Mouse (Mus musculus) neural tube, embryonic 15.5 days (tissue): ENCODE measurements around the gene Dntt. TPM values are rescaled to one million over a fixed set of nuclear protein-coding genes. Genes with fewer than 3 reads are reported as not detected.

ENCODE experiments used
- ATAC-seq: fragments of 200-750 bp; cut with Nextera tagmentation; 2 replicates; pipeline ENCODE4 v1.8.0; 2017; ENCODE audit warnings: mild to moderate bottlenecking, moderate TSS enrichment, moderate library complexity; ENCODE audit not compliant: low FRiP score
- H3K27ac ChIP-seq: fragments of 300-500 bp; sonication (generic); replicated peaks from 2 replicates; pipeline ENCODE4 v1.5.1; 2015; ENCODE audit warnings: mild to moderate bottlenecking, inconsistent platforms
- H3K27me3 ChIP-seq: fragments of 300-500 bp; sonication (generic); replicated peaks from 2 replicates; pipeline ENCODE4 v1.6.1; 2015; ENCODE audit warnings: inconsistent platforms
- H3K36me3 ChIP-seq: fragments of 300-500 bp; sonication (generic); 2 replicates; pipeline ENCODE4 v1.6.1; 2015; ENCODE audit warnings: inconsistent platforms
- H3K4me1 ChIP-seq: fragments of 300-500 bp; sonication (generic); 2 replicates; pipeline ENCODE4 v1.6.1; 2015; ENCODE audit warnings: inconsistent platforms
- H3K4me2 ChIP-seq: fragments of 300-500 bp; sonication (generic); 2 replicates; pipeline ENCODE4 v1.6.1; 2015; ENCODE audit warnings: inconsistent platforms, mild to moderate bottlenecking, moderate library complexity
- H3K4me3 ChIP-seq: fragments of 300-500 bp; sonication (generic); replicated peaks from 2 replicates; pipeline ENCODE4 v1.5.1; 2015; ENCODE audit warnings: mild to moderate bottlenecking, inconsistent platforms
- H3K9ac ChIP-seq: fragments of 300-500 bp; sonication (generic); replicated peaks from 2 replicates; pipeline ENCODE4 v1.6.1; 2015; ENCODE audit warnings: mild to moderate bottlenecking, inconsistent platforms
- H3K9me3 ChIP-seq: fragments of 300-500 bp; sonication (generic); replicated peaks from 2 replicates; pipeline ENCODE4 v1.6.1; 2016; ENCODE audit warnings: inconsistent platforms
- WGBS: fragments of 180-500 bp; shearing (Covaris S2); methylation state at CpG from one replicate; pipeline ENCODE4 v1.1.7; 2015; ENCODE audit warnings: mixed read lengths; 5-methylcytosine and 5-hydroxymethylcytosine counted together
- polyA plus RNA-seq: library from polyadenylated mRNA; unstranded; fragments of >200 nt; fragmentation: Nextera tagmentation; extraction: Ambion mirVana; gene quantifications from 2 replicates; pipeline ENCODE4 v1.2.1, GENCODE M21; 2015

Gene Dntt
- polyA plus RNA-seq, 1 experiment from 2014 or later, result 0.23 TPM

- H3K27ac ChIP-seq, result no peak overlapping the region
- 21% methylated on average over 5 of the region's 5 CpGs for WGBS
- no peak overlapping the region for H3K4me2 ChIP-seq
- no peak overlapping the region for H3K4me3 ChIP-seq
- no peak overlapping the region for H3K9ac ChIP-seq
- no peaks in the 10 kb centered on the region for H3K9me3 ChIP-seq
- H3K4me1 ChIP-seq, result peaks cover 8% of the 10 kb centered on the region
- H3K27me3 ChIP-seq, result 0 out of 2 replicates have a peak, but pooled peaks cover 2% of the 10 kb centered on the region
- ATAC-seq, result no peak
- no peaks in the 10 kb centered on the region for H3K36me3 ChIP-seq
These were observed 15.5 kb upstream of the Dntt start for GRCm38 (mm10) chr19:41013591-41013990.

GRCm38 (mm10) chr19:41014003-41014402, 15.1 kb upstream of the Dntt start:
- Histone ChIP-seq H3K9me3 (no peaks in the 10 kb centered on the region), H3K27ac (no peak overlapping the region), H3K27me3 (0 out of 2 replicates have a peak, but pooled peaks cover 2% of the 10 kb centered on the region), H3K9ac (no peak overlapping the region), H3K4me3 (no peak overlapping the region), H3K36me3 (no peaks in the 10 kb centered on the region), H3K4me2 (no peak overlapping the region), H3K4me1 (peaks cover 8% of the 10 kb centered on the region)
- no peak for ATAC-seq
- WGBS, result 41% methylated on average over 9 of the region's 9 CpGs

- ATAC-seq, result peak; percentile 75; the same call in 1 of the 2 replicates
- peak overlapping the region; percentile 33; the same call in 1 of the 2 replicates for H3K9ac ChIP-seq
- no peaks in the 10 kb centered on the region for H3K9me3 ChIP-seq
These were observed 12.9 kb upstream of the Dntt start for GRCm38 (mm10) chr19:41015951-41016716.

GRCm38 (mm10) chr19:41019164-41019675, 9.9 kb upstream of the Dntt start:
- no peaks in the 10 kb centered on the region for H3K9me3 ChIP-seq
- no peaks in the 10 kb centered on the region for H3K27me3 ChIP-seq
- no peak overlapping the region for H3K4me2 ChIP-seq
- no peak overlapping the region for H3K9ac ChIP-seq
- H3K36me3 ChIP-seq, result no peaks in the 10 kb centered on the region
- ATAC-seq, result no peak
- no peak overlapping the region for H3K4me3 ChIP-seq
- peaks cover 3% of the 10 kb centered on the region for H3K4me1 ChIP-seq
- WGBS, result 90% methylated on average over 5 of the region's 5 CpGs
- no peak overlapping the region for H3K27ac ChIP-seq

More at GRCm38 (mm10) chr19:41015951-41016716, 12.9 kb upstream of the Dntt start:
- Histone ChIP-seq H3K27ac (no peak overlapping the region), H3K4me2 (peak overlapping the region; percentile 57), H3K36me3 (no peaks in the 10 kb centered on the region), H3K4me3 (no peak overlapping the region; the same call in 1 of the 2 replicates), H3K4me1 (peaks cover 8% of the 10 kb centered on the region), H3K27me3 (0 out of 2 replicates have a peak, but pooled peaks cover 2% of the 10 kb centered on the region)
- WGBS, result 17% methylated on average over 14 of the region's 14 CpGs

- H3K27ac ChIP-seq, result no peak overlapping the region
- H3K4me2 ChIP-seq, result no peak overlapping the region
- no peaks in the 10 kb centered on the region for H3K27me3 ChIP-seq
- WGBS, result 83% methylated on average over 3 of the region's 3 CpGs
- no peak overlapping the region for H3K4me3 ChIP-seq
- no peak for ATAC-seq
- no peaks in the 10 kb centered on the region for H3K9me3 ChIP-seq
- H3K9ac ChIP-seq, result no peak overlapping the region
- H3K36me3 ChIP-seq, result no peaks in the 10 kb centered on the region
- H3K4me1 ChIP-seq, result peaks cover 3% of the 10 kb centered on the region
These were observed 8.5 kb upstream of the Dntt start for GRCm38 (mm10) chr19:41020537-41020936.

GRCm38 (mm10) chr19:41022244-41022643, 6.8 kb upstream of the Dntt start:
- Histone ChIP-seq H3K36me3 (no peaks in the 10 kb centered on the region), H3K27me3 (no peaks in the 10 kb centered on the region), H3K9ac (no peak overlapping the region), H3K27ac (no peak overlapping the region), H3K9me3 (no peaks in the 10 kb centered on the region), H3K4me2 (no peak overlapping the region), H3K4me1 (no peaks in the 10 kb centered on the region), H3K4me3 (no peak overlapping the region)
- 60% methylated on average over 4 of the region's 4 CpGs for WGBS
- ATAC-seq, result no peak

DNA sequence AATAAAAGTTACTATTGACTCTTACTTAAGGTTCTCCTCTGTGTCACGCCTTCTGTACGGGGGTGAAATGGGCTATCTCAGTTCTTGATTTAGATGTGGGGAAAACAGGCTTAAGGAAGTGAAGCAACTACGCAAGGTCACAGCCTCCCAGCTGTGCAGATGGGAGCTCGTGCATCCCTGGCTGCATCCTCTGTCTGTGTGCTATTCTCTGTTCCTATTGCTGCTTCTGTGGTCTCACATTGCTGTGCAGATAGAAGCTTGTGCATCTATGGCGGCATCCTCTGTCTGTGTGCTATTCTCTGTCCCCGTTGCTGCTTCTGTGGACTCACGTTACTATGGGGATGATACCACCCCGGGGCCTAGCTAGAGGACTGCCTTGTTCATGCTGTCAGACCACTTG, 2.5 kb upstream of the Dntt start:
- no peak for ATAC-seq
- H3K27me3 ChIP-seq, result no peaks in the 10 kb centered on the region
- H3K9me3 ChIP-seq, result no peaks in the 10 kb centered on the region
- H3K36me3 ChIP-seq, result no peaks in the 10 kb centered on the region
- no peak overlapping the region for H3K4me3 ChIP-seq
- H3K4me1 ChIP-seq, result no peaks in the 10 kb centered on the region
- no peak overlapping the region for H3K27ac ChIP-seq
- no peak overlapping the region for H3K4me2 ChIP-seq
- 87% methylated on average over 8 of the region's 8 CpGs for WGBS
- no peak overlapping the region for H3K9ac ChIP-seq

DNA sequence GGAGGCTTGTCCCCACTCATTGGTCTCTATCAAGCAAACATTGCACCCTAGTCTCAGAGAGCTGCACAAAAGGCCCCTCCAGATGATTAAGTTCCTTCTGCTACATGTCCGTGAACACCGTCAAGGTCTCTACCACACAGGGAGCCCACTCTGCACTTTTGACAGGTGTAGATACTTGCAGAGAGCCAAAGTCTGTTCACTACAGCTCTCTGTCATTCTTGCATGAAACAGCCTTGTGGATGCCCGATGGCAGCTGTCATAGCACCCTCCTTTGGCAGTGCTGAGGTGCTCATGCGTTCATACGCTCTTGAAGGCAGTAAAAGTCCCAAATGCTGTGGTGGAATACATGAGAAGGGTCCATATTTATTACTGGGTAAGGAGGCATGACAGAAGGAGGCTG, 2.1 kb upstream of the Dntt start:
- Histone ChIP-seq H3K9me3 (no peaks in the 10 kb centered on the region), H3K36me3 (no peaks in the 10 kb centered on the region), H3K4me2 (no peak overlapping the region), H3K27me3 (no peaks in the 10 kb centered on the region), H3K9ac (no peak overlapping the region), H3K4me1 (no peaks in the 10 kb centered on the region), H3K4me3 (no peak overlapping the region), H3K27ac (no peak overlapping the region)
- ATAC-seq, result no peak
- WGBS, result 90% methylated on average over 5 of the region's 5 CpGs

GRCm38 (mm10) chr19:41027601-41028000, 1.5 kb upstream of the Dntt start:
- Histone ChIP-seq H3K4me2 (no peak overlapping the region), H3K9me3 (no peaks in the 10 kb centered on the region), H3K4me1 (no peaks in the 10 kb centered on the region), H3K9ac (no peak overlapping the region), H3K36me3 (no peaks in the 10 kb centered on the region), H3K27ac (no peak overlapping the region), H3K4me3 (no peak overlapping the region), H3K27me3 (no peaks in the 10 kb centered on the region)
- ATAC-seq, result no peak
- 96% methylated on average over 9 of the region's 9 CpGs for WGBS

- Histone ChIP-seq H3K4me2 (no peak overlapping the region), H3K27me3 (no peaks in the 10 kb centered on the region), H3K9me3 (no peaks in the 10 kb centered on the region), H3K27ac (no peak overlapping the region), H3K9ac (no peak overlapping the region), H3K4me3 (no peak overlapping the region), H3K4me1 (no peaks in the 10 kb centered on the region), H3K36me3 (no peaks in the 10 kb centered on the region)
- no peak for ATAC-seq
- 39% methylated on average over 6 of the region's 6 CpGs for WGBS
These were observed 1.1 kb downstream of the Dntt start for GRCm38 (mm10) chr19:41030161-41030560.

DNA sequence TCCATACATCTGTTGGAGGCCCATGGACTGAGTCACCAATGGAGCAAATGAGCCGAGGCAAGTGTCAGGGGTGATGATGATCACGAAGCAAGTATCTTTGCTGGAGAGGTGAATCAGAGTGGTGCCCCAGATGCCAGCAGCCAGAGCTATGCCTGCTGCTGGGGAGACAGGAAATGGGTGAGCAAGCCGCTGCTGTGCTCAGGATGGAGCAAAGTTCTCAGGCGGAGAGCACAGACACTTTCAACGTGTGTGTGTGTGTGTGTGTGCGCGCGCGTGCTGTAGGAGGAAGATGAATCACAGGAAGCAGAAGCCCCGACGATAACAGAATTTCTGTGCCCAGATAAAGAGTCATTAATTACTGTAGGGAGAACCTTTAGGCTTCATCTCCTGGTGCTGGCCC, 1.9 kb downstream of the Dntt start:
- no peak for ATAC-seq
- Histone ChIP-seq H3K9ac (no peak overlapping the region), H3K4me1 (no peaks in the 10 kb centered on the region), H3K4me3 (no peak overlapping the region), H3K27ac (no peak overlapping the region), H3K27me3 (no peaks in the 10 kb centered on the region), H3K36me3 (no peaks in the 10 kb centered on the region), H3K9me3 (no peaks in the 10 kb centered on the region), H3K4me2 (no peak overlapping the region)
- 86% methylated on average over 11 of the region's 11 CpGs for WGBS

GRCm38 (mm10) chr19:41031869-41032268, 2.8 kb downstream of the Dntt start:
- no peaks in the 10 kb centered on the region for H3K4me1 ChIP-seq
- no peak overlapping the region for H3K4me2 ChIP-seq
- no peaks in the 10 kb centered on the region for H3K36me3 ChIP-seq
- 87% methylated on average over 6 of the region's 6 CpGs for WGBS
- H3K27me3 ChIP-seq, result no peaks in the 10 kb centered on the region
- no peak overlapping the region for H3K4me3 ChIP-seq
- H3K27ac ChIP-seq, result no peak overlapping the region
- H3K9me3 ChIP-seq, result no peaks in the 10 kb centered on the region
- H3K9ac ChIP-seq, result no peak overlapping the region
- no peak for ATAC-seq
